Mouse (Mus musculus): ENCODE results near the gene Arid5a.

DNA sequence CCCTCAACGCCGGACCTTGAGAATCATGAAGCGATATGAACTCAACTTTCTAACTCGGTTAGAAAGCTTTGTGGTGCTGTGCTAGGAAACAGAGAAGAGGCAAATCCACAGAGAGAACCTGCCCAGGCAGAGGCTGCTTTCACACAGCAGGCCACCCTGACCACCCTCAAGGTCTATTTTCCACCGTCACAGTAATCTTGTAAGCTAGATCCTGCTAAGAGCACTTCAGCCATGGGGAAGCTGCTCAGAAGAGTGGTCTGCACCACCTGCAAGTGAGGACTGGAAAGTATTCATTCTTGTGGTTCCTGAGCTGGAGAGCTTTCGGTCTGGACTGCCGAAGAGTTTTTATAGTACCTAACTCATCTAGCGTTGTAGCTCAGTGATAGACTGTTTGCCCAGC, 5.3 kb upstream of the Arid5a start:
- no peak for TF ChIP-seq CTCF (IDR thresholded peaks at IDR 0.05; ENCODE audit: low read depth)
- no peak for TF ChIP-seq EP300 (IDR thresholded peaks at IDR 0.05; ENCODE audit: low read depth)
